Mouse (Mus musculus) brain, embryonic 14.5 days (tissue): Measurements from ENCODE around the gene Ano6.

Experiments
- CTCF ChIP-seq: fragments of 200-500 bp; IDR thresholded peaks from 2 replicates; pipeline ENCODE4 v1.5.1; 2012; ENCODE audit warnings: inconsistent platforms, mild to moderate bottlenecking, moderate library complexity, borderline replicate concordance; ENCODE audit not compliant: insufficient read depth, insufficient read length; ENCODE audit errors: extremely low read depth
- POLR2A ChIP-seq: fragments of 200-500 bp; IDR thresholded peaks from 2 replicates; pipeline ENCODE4 v1.6.1; 2012; ENCODE audit warnings: mild to moderate bottlenecking, inconsistent platforms, borderline replicate concordance; ENCODE audit not compliant: poor library complexity, insufficient read depth, insufficient read length, severe bottlenecking; ENCODE audit errors: extremely low read depth

- no peak for TF ChIP-seq CTCF
- no peak for TF ChIP-seq POLR2A
These were observed 4.2 kb downstream of the Ano6 start for GRCm38 (mm10) chr15:95794611-95795565.
